Mouse (Mus musculus) cerebellum, postnatal 25 days (tissue): ENCODE measurements around the gene Scn4a.

Experiments
- DNase-seq, 2 experiments: peaks; one replicate each; pipeline ENCODE4 v3.0.0; 2021; ENCODE audit warnings: mixed read lengths in 2 of 2

Gene Scn4a

GRCm38 (mm10) chr11:106271794-106272643 is 81.1 kb downstream of the Scn4a start:
- DNase-seq = no peak

DNA sequence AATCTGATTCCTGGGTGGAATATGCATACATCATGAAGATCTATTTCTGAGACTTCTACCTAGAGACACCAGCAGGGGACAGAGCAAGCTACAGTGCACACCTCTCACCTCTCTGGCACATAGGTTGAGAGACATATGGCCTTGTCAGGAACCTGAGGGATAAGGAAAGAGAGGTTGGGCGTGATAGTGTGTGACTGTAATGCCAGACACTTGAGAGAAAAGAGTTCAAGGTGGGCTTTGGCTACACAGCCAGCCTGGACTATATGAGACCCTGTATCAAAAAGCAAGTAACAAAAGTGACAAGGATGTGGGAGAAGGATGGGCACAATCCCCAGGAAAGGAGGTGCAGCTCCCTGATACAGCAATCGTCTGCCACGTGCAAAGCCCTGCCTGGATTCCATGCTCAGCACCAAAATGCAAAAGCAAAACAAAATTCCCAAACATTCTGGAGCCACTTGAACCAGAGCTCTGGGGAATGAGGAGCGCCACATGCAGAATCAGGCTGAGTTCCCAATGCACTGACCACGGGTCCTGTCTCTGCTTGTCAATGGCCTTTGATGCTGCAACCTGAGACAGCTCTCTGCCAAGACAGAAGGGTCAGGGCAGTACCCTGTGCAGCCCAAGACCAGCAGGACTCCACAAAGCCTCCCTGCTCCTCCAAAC is 81.8 kb downstream of the Scn4a start:
- peak; percentile 62 to 71 for DNase-seq

DNA sequence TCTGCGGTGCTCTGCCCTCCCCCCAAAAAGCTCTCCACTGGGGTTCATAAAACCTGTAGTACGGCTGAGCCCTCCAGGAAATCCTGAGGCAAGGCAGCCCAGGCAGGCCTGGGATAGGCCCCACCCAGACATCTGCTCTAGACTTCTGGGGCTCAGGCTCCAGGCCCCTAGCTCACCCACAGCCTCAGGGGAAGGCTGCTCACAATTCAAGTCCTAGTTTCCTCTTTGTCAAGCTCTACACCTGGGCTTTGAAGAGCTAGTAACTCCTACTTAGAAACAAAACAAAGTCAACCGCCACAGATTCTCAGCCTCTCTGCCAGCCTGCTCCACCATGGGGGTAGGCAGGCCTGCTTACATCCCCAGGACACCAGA is 84.0 kb downstream of the Scn4a start:
- DNase-seq = peak; percentile 69 to 73
